Mouse (Mus musculus): ENCODE results near the gene Nudt17. TPM values are rescaled to one million over a fixed set of nuclear protein-coding genes. Genes with fewer than 3 reads are reported as not detected.

Nudt17 gene
- polyA plus RNA-seq, 1 experiment from 2014 or later = 16.3 TPM

Other genes with a start within 250 kb of the Nudt17 start
- gene Hfe2, start 183.4 kb downstream of the Nudt17 start, polyA plus RNA-seq (2015; fragmentation: Nextera tagmentation; extraction: Ambion mirVana) = 12.4 and 16.1 TPM in 2 replicates
- 179 and 184 TPM in 2 replicates for gene Txnip, start 150.6 kb downstream of the Nudt17 start, polyA plus RNA-seq (2015; fragmentation: Nextera tagmentation; extraction: Ambion mirVana)
- 1.5 and 2.0 TPM in 2 replicates for gene Gm16253, start 131.6 kb downstream of the Nudt17 start, polyA plus RNA-seq (2015; fragmentation: Nextera tagmentation; extraction: Ambion mirVana)
- gene Polr3gl, start 114.4 kb downstream of the Nudt17 start, polyA plus RNA-seq (2015; fragmentation: Nextera tagmentation; extraction: Ambion mirVana) = 43.6 and 48.5 TPM in 2 replicates
- gene Ankrd34a, start 111.9 kb downstream of the Nudt17 start, polyA plus RNA-seq (2015; fragmentation: Nextera tagmentation; extraction: Ambion mirVana) = 2.2 and 3.0 TPM in 2 replicates
- gene Lix1l, start 107.4 kb downstream of the Nudt17 start, polyA plus RNA-seq (2015; fragmentation: Nextera tagmentation; extraction: Ambion mirVana) = 8.7 and 10.1 TPM in 2 replicates
- gene Rbm8a, start 78.6 kb downstream of the Nudt17 start, polyA plus RNA-seq (2015; fragmentation: Nextera tagmentation; extraction: Ambion mirVana) = 119 and 121 TPM in 2 replicates
- 54.7 and 58.7 TPM in 2 replicates for gene Pex11b, start 73.2 kb downstream of the Nudt17 start, polyA plus RNA-seq (2015; fragmentation: Nextera tagmentation; extraction: Ambion mirVana)
- gene Gm42957, start 73.1 kb downstream of the Nudt17 start, polyA plus RNA-seq (2015; fragmentation: Nextera tagmentation; extraction: Ambion mirVana) = 0.43 and 0.45 TPM in 2 replicates
- gene Itga10, start 63.0 kb downstream of the Nudt17 start, polyA plus RNA-seq (2015; fragmentation: Nextera tagmentation; extraction: Ambion mirVana) = 6.3 and 6.9 TPM in 2 replicates
- 10.2 TPM in 2 replicates for gene Ankrd35, start 38.4 kb downstream of the Nudt17 start, polyA plus RNA-seq (2015; fragmentation: Nextera tagmentation; extraction: Ambion mirVana)
- 65.4 and 74.1 TPM in 2 replicates for gene Pias3, start 12.2 kb downstream of the Nudt17 start, polyA plus RNA-seq (2015; fragmentation: Nextera tagmentation; extraction: Ambion mirVana)
- 32.3 and 32.8 TPM in 2 replicates for gene Polr3c, start 19.1 kb upstream of the Nudt17 start, polyA plus RNA-seq (2015; fragmentation: Nextera tagmentation; extraction: Ambion mirVana)
- 39.8 and 42.0 TPM in 2 replicates for gene Rnf115, start 19.1 kb upstream of the Nudt17 start, polyA plus RNA-seq (2015; fragmentation: Nextera tagmentation; extraction: Ambion mirVana)
- gene Pdzk1, start 120.7 kb upstream of the Nudt17 start, polyA plus RNA-seq (2015; fragmentation: Nextera tagmentation; extraction: Ambion mirVana) = not detected in 2 replicates
- 0.07 and 0.13 TPM in 2 replicates for gene Cd160, start 120.8 kb upstream of the Nudt17 start, polyA plus RNA-seq (2015; fragmentation: Nextera tagmentation; extraction: Ambion mirVana)
- gene Gja5, start 196.1 kb upstream of the Nudt17 start, polyA plus RNA-seq (2015; fragmentation: Nextera tagmentation; extraction: Ambion mirVana) = 20.2 and 23.9 TPM in 2 replicates
- 37.8 and 41.5 TPM in 2 replicates for gene Gpr89, start 196.8 kb upstream of the Nudt17 start, polyA plus RNA-seq (2015; fragmentation: Nextera tagmentation; extraction: Ambion mirVana)
- 0.03 and 0.07 TPM in 2 replicates for gene Gja8, start 217.5 kb upstream of the Nudt17 start, polyA plus RNA-seq (2015; fragmentation: Nextera tagmentation; extraction: Ambion mirVana)

Measured in embryonic facial prominence, embryonic 15.5 days (tissue).